Mouse (Mus musculus): Measurements from ENCODE around the gene Dnm3. TPM values are rescaled to one million over a fixed set of nuclear protein-coding genes. Genes with fewer than 3 reads are reported as not detected.

Dnm3 gene
- polyA plus RNA-seq, 1 experiment from 2014 or later, result 27.7 TPM

DNA sequence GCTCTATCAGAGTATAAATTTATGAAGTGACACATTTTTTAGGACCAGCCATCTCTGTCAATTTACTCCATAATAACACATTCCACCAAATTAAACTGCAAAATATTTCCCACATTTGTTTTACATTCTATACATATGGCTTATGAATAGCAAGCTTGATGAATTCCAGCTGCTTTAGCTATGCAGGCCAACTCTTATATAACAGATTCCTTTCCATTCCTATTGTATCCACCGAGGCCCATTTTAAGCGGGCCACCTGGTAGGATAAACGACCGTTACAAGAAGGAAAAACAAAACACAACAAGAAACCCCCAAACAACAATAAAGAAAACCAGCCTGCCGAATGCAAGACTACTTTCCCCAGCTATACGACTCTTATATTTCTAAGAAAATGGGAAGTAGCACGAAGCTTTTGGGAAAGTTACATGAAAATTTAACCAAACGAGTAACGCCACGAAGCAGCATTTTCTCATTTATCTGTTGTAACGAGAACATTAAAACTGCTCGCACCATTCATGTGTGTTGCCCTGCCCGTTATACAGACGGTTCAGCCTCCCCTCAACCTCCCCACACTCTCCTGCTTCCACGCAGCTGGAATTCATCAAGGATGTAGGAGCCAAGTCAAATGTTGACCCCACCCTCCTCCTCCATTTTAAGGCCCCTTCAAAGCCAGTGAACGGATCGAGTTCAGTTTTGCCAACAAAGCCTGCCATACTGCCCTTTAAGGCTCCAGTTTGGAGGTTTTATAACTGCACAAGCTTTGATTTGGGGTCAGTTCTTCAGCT, 403.0 kb downstream of the Dnm3 start:
- H3K4me3 ChIP-seq, result no peak overlapping the region
- ATAC-seq (ENCODE audit: insufficient number of reproducible peaks, insufficient read depth, low FRiP score, low TSS enrichment, low read depth), result peak; percentile 50; the same call in 1 of the 2 replicates
- H3K4me2 ChIP-seq, result peak overlapping the region; percentile 45

DNA sequence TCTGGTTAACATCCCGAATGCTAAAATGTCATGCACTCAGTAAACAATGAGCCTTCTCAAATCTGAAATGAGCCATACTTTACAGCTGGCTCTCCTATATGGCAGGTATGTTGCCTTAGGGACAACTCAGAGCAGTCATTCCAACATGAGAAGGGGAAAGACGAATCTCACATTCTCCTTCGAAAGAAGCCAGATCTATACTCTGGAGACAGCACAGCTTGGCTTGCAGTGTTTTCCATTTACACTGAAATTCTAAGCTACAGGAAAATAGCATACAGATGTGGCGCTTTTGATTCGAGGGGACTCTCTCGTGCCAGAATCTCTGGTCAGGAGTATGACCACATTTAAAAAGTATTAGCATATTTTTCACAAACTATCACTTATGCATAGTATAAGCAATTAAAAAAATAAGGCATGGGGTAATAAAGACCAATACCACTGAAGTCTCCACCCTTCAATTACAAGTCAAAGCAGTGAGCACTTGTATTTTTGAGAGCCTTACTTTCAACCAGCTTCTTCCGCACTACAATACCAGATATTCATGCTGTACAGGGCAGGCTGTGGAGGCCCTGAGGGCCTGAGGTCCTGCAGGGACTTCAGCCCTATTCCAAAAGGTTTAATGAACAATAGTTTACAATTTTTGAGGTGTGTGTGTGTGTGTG, 404.8 kb downstream of the Dnm3 start:
- Histone ChIP-seq H3K36me3 (no peaks in the 10 kb centered on the region), H3K27ac (peak overlapping the region; percentile 99), H3K4me3 (no peak overlapping the region), H3K4me1 (peaks cover 52% of the 10 kb centered on the region), H3K9ac (no peak overlapping the region), H3K27me3 (no peaks in the 10 kb centered on the region), H3K4me2 (peak overlapping the region; percentile 10; the same call in 1 of the 2 replicates), H3K9me3 (no peaks in the 10 kb centered on the region)
- peak; percentile 65; the same call in 1 of the 2 replicates for ATAC-seq (ENCODE audit: insufficient number of reproducible peaks, insufficient read depth, low FRiP score, low TSS enrichment, low read depth)
- 21% methylated on average over 7 of the region's 7 CpGs for WGBS

More for the DNA sequence above, 403.0 kb downstream of the Dnm3 start:
- Histone ChIP-seq H3K4me1 (peaks cover 57% of the 10 kb centered on the region), H3K9me3 (no peaks in the 10 kb centered on the region), H3K9ac (peak overlapping the region; percentile 61), H3K36me3 (no peaks in the 10 kb centered on the region), H3K27ac (peak overlapping the region; percentile 99), H3K27me3 (no peaks in the 10 kb centered on the region)
- WGBS, result 25% methylated on average over 17 of the region's 17 CpGs

DNA sequence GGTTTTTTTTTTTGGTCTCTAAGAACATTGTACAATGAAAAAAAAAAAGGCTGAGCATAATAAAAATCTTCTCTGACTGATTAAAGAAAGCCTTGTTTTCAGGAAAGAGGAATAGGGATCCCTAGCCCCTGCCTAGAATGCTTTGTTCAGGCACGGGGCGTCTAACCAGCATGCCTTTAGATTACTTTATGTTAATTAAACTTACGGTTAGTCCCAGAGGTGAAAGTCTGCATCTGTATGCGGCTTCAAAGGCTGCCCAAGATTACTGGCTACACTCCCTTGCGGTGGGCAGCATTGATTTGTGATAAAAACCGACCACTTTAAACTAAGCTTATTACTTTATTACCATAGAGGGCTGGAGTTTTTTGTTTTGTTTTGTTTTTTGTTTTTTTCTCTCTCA, 424.2 kb downstream of the Dnm3 start:
- Histone ChIP-seq H3K36me3 (no peaks in the 10 kb centered on the region), H3K27ac (peak overlapping the region; percentile 94), H3K9me3 (no peaks in the 10 kb centered on the region), H3K9ac (no peak overlapping the region), H3K4me1 (peaks cover 31% of the 10 kb centered on the region), H3K4me2 (no peak overlapping the region), H3K4me3 (no peak overlapping the region), H3K27me3 (no peaks in the 10 kb centered on the region)
- ATAC-seq (ENCODE audit: insufficient number of reproducible peaks, insufficient read depth, low FRiP score, low TSS enrichment, low read depth), result no peak
- 13% methylated on average over 6 of the region's 6 CpGs for WGBS

DNA sequence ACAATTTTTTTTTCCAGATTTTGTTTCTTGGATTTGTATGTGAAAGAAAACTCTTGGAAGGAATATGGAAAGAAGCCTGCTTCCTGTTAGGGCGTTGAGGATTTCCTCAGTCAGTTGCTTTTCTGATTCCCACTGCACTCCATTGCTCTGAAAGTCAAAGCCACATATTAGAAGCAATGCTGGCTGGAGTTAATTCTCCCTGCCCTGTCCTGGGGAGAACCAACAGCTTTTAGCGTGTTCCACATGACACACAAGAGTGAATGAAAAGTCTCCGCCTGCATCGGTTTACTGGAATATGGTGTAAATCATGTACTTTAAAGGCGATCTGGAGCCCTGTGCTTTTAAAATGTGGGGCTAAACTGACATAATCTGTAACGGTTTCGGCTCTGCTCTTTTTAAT, 424.6 kb downstream of the Dnm3 start:
- H3K4me1 ChIP-seq, result peaks cover 31% of the 10 kb centered on the region
- no peaks in the 10 kb centered on the region for H3K36me3 ChIP-seq
- peak overlapping the region; percentile 94 for H3K27ac ChIP-seq
- WGBS, result 22% methylated on average over 7 of the region's 7 CpGs
- no peak overlapping the region for H3K4me2 ChIP-seq
- no peak overlapping the region for H3K9ac ChIP-seq
- ATAC-seq (ENCODE audit: insufficient number of reproducible peaks, insufficient read depth, low FRiP score, low TSS enrichment, low read depth), result no peak; the same call in 1 of the 2 replicates
- no peaks in the 10 kb centered on the region for H3K9me3 ChIP-seq
- H3K27me3 ChIP-seq, result no peaks in the 10 kb centered on the region
- H3K4me3 ChIP-seq, result no peak overlapping the region

DNA sequence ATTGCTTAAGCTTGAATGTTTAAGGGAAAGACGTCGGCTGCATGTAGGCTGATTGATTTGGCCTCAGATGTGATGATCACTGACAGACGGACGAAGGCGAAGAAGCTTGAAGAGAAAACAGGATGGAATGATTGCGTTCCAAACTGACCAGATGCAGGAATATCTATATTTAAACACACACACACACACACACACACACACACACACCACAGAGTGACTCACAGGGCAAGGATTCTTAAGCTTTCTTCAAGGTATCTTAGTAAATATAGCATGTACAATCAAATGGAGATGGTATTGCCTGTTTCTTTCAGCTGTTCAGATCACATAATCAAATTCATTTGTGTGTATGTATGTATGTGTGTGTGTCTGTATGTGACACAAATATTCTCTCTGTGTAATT, 425.1 kb downstream of the Dnm3 start:
- H3K4me2 ChIP-seq, result no peak overlapping the region
- H3K9ac ChIP-seq, result no peak overlapping the region
- no peaks in the 10 kb centered on the region for H3K9me3 ChIP-seq
- H3K27me3 ChIP-seq, result no peaks in the 10 kb centered on the region
- peak overlapping the region; percentile 94 for H3K27ac ChIP-seq
- WGBS, result 43% methylated on average over 6 of the region's 6 CpGs
- H3K4me1 ChIP-seq, result peaks cover 31% of the 10 kb centered on the region
- no peaks in the 10 kb centered on the region for H3K36me3 ChIP-seq
- no peak overlapping the region for H3K4me3 ChIP-seq
- ATAC-seq (ENCODE audit: insufficient number of reproducible peaks, insufficient read depth, low FRiP score, low TSS enrichment, low read depth), result no peak

DNA sequence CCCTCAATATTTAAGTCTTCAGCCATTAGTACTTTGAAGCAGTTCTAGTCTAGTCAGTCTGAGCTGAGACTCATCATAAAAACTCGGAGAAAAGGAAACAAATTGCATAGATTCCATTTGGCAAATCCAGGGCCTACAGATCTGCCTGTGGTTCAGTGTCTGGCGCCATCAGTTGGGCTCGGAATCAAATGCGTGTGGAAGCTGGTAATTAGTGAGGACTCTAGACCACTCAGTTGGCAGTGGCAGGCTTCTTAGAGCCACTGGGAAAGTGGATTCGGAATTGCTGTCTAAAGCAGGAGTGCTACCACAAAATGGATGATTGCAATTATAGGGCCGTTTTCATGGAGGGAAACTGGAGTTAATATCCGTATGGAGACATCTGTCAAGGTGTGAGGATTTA, 425.7 kb downstream of the Dnm3 start:
- H3K36me3 ChIP-seq, result no peaks in the 10 kb centered on the region
- H3K27me3 ChIP-seq, result no peaks in the 10 kb centered on the region
- peak overlapping the region; percentile 94 for H3K27ac ChIP-seq
- 52% methylated on average over 7 of the region's 7 CpGs for WGBS
- H3K9me3 ChIP-seq, result no peaks in the 10 kb centered on the region
- H3K4me1 ChIP-seq, result peaks cover 31% of the 10 kb centered on the region
- no peak overlapping the region for H3K4me2 ChIP-seq
- H3K4me3 ChIP-seq, result no peak overlapping the region
- H3K9ac ChIP-seq, result no peak overlapping the region
- peak; percentile 64; the same call in 1 of the 2 replicates for ATAC-seq (ENCODE audit: insufficient number of reproducible peaks, insufficient read depth, low FRiP score, low TSS enrichment, low read depth)

DNA sequence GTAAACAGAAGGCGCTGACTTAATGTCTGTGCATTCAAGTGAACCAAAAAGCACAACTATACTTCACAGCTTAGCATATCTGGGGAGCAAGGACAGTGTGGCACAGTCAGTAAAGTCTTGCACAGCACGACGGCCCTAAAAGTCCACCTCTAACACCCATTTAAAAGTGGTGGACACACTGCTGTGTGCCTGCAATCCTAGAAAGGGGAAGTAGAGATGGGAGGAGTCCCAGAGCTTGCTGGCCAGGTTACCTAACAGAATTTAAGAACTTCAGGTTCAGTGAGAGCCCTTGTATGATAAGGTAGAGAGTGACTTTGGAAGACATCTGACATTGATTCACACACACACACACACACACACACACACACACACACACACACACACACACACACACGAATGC, 426.1 kb downstream of the Dnm3 start:
- Histone ChIP-seq H3K9me3 (no peaks in the 10 kb centered on the region), H3K4me2 (no peak overlapping the region), H3K4me1 (peaks cover 31% of the 10 kb centered on the region), H3K27me3 (no peaks in the 10 kb centered on the region), H3K36me3 (no peaks in the 10 kb centered on the region), H3K9ac (no peak overlapping the region), H3K4me3 (no peak overlapping the region), H3K27ac (peak overlapping the region; percentile 94)
- 86% methylated on average over 4 of the region's 4 CpGs for WGBS
- no peak for ATAC-seq (ENCODE audit: insufficient number of reproducible peaks, insufficient read depth, low FRiP score, low TSS enrichment, low read depth)

DNA sequence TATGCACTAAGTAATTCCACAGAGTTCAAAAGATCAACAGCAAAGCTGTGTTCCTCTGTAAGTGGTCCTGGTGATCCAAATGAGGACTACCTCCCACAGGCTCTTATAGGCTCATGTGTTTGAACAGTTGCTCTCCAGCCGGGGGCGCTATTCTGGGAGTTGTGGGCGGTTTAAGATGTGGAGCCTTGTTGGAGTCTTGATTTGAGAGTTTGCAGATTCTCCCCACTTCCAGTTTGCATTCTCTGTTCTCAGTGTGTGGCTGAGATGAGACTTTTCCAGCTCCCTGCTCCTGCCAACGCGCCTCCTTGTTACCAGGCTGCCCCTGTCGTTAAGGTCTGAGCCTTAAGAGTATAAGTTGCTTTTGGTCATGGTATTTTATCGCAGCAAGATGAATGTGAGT, 430.2 kb downstream of the Dnm3 start:
- no peak for ATAC-seq (ENCODE audit: insufficient number of reproducible peaks, insufficient read depth, low FRiP score, low TSS enrichment, low read depth)
- H3K4me1 ChIP-seq, result peaks cover 39% of the 10 kb centered on the region
- WGBS, result 84% methylated on average over 7 of the region's 7 CpGs
- H3K36me3 ChIP-seq, result no peaks in the 10 kb centered on the region
- no peak overlapping the region for H3K27ac ChIP-seq
- no peaks in the 10 kb centered on the region for H3K9me3 ChIP-seq
- H3K9ac ChIP-seq, result no peak overlapping the region
- no peak overlapping the region for H3K4me2 ChIP-seq
- no peak overlapping the region for H3K4me3 ChIP-seq
- H3K27me3 ChIP-seq, result no peaks in the 10 kb centered on the region

DNA sequence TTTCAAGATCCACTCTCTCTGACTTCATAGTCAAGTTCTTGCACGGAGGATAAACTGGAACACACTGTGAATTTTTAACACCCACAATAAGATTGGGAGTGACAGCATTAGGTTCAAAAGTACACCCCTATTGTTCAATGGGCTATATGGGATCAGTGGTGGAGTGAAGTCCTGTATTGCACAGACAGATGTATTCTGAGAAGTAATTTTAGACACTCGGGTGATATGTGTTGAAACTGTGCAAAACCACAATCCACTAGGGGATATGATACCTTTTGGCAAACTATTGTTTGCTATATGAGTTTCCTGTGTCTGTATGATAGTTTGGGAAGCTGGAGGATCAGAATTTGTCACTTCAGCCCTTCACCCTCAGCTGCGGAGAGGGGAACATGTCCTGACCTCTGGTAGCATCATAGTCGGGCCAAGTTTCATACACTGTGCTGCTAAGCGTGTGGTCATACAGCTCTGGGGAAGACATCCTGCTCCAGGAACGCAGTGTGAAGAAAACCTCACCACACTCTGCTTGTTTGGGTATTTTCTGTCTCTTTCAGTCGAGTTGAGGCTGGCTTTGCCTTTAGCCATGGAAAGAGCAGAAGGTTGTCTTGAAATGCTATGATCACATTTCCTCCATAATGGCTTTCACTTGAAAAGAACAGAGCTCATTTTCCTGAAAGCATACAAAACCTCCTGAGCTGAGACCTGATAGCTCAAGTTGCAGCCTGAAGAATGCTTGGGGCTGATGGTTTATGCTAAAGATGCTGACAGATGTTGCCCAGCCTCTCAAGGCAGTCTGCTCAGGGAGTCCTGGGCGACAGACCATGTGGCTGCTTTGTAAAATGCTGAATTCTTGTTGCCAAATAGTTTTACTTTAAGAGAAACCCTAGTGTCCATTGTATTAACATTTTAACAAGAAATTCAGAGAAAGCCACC, 433.8 kb downstream of the Dnm3 start:
- H3K4me1 ChIP-seq, result peaks cover 42% of the 10 kb centered on the region
- no peak overlapping the region for H3K9ac ChIP-seq
- H3K27me3 ChIP-seq, result no peaks in the 10 kb centered on the region
- H3K27ac ChIP-seq, result peak overlapping the region; percentile 91
- 0 out of 2 replicates have a peak overlapping the region, but pooled peaks have one; percentile 0 for H3K4me2 ChIP-seq
- no peaks in the 10 kb centered on the region for H3K36me3 ChIP-seq
- WGBS, result 26% methylated on average over 8 of the region's 8 CpGs
- ATAC-seq (ENCODE audit: insufficient number of reproducible peaks, insufficient read depth, low FRiP score, low TSS enrichment, low read depth), result peak; percentile 63; the same call in 1 of the 2 replicates
- no peaks in the 10 kb centered on the region for H3K9me3 ChIP-seq
- no peak overlapping the region for H3K4me3 ChIP-seq

DNA sequence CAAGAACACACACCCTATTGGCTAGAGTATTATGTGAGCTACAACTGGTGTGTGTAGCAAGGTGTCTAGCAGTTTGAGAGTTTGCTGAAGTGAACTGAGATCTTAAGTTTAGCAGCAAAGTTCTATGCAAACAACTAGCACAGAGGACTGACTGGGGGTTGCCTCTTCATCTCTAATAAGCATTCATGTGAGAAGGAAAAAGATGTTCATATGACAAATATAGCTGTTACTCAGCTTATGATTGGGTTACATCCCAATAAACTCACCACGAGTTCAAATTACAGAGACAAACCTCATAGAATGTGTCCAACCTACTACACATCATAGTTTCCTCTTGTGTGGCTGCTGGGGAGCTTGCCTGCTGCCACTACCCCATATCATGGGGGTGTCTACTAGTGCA, 434.6 kb downstream of the Dnm3 start:
- 48% methylated on average over 1 of the region's 1 CpGs for WGBS
- peaks cover 49% of the 10 kb centered on the region for H3K4me1 ChIP-seq
- no peak for ATAC-seq (ENCODE audit: insufficient number of reproducible peaks, insufficient read depth, low FRiP score, low TSS enrichment, low read depth)

DNA sequence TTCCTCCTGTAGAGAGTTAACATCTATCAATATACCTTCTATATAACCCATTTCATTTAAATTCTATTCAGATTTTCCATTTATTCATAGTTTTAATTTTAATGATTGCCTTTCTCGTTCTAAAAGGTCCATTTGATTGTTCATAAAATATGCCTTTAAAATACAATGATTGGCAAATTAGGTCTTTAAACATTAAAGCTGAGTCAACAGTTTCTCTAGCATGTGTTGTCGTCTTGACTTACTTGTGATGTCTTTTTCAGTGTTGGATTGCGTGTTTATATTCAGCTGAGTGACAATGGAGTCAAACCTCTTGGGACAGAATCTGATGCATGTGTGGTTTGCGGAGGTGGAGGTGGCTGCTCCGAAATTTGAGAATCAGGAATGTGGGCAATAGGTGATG, 435.4 kb downstream of the Dnm3 start:
- H3K4me3 ChIP-seq, result no peak overlapping the region
- no peaks in the 10 kb centered on the region for H3K36me3 ChIP-seq
- H3K4me2 ChIP-seq, result no peak overlapping the region
- no peak overlapping the region for H3K9ac ChIP-seq
- 64% methylated on average over 5 of the region's 5 CpGs for WGBS
- peak overlapping the region; percentile 91 for H3K27ac ChIP-seq
- H3K4me1 ChIP-seq, result peaks cover 58% of the 10 kb centered on the region
- H3K9me3 ChIP-seq, result no peaks in the 10 kb centered on the region
- H3K27me3 ChIP-seq, result no peaks in the 10 kb centered on the region
- no peak for ATAC-seq (ENCODE audit: insufficient number of reproducible peaks, insufficient read depth, low FRiP score, low TSS enrichment, low read depth)

More for the DNA sequence above, 434.6 kb downstream of the Dnm3 start:
- no peak overlapping the region for H3K4me3 ChIP-seq
- H3K36me3 ChIP-seq, result no peaks in the 10 kb centered on the region
- H3K9ac ChIP-seq, result no peak overlapping the region
- H3K4me2 ChIP-seq, result no peak overlapping the region
- H3K27me3 ChIP-seq, result no peaks in the 10 kb centered on the region
- H3K27ac ChIP-seq, result peak overlapping the region; percentile 91
- no peaks in the 10 kb centered on the region for H3K9me3 ChIP-seq
